Mouse (Mus musculus): ENCODE results near the gene Mov10.

- no peak for TF ChIP-seq CTCF (IDR thresholded peaks at IDR 0.05; ENCODE audit: low read depth, low read length)
- no peak for TF ChIP-seq POLR2A (IDR thresholded peaks at IDR 0.05; ENCODE audit: extremely low read depth, insufficient read depth, low read length)
These were observed 50.6 kb downstream of the Mov10 start for GRCm38 (mm10) chr3:104767716-104768115.
